Mouse (Mus musculus) adrenal gland, postnatal 36 days (tissue): ENCODE measurements around the gene Slc30a9. TPM values are rescaled to one million over a fixed set of nuclear protein-coding genes. Genes with fewer than 3 reads are reported as not detected.
A peak's percentile ranks its signal among the peaks of the same experiment; 100 is the strongest.

Experiments used
- DNase-seq, 2 experiments: peaks; one replicate each; pipeline ENCODE4 v3.0.0; 2021; ENCODE audit warnings: mixed read lengths in 1 of 2
- total RNA-seq, 2 experiments: library from RNA; stranded (reverse); gene quantifications; 2 replicates each; pipeline ENCODE4 v1.2.3; 2021

Gene Slc30a9
- total RNA-seq, 2 experiments from 2014 or later: 114 to 142 TPM

- peak; percentile 8 to 26 for DNase-seq
Observed at GRCm38 (mm10) chr5:67311811-67312521, 5.2 kb downstream of the Slc30a9 start.

GRCm38 (mm10) chr5:67312522-67312851 is 5.7 kb downstream of the Slc30a9 start:
- no peak for DNase-seq

- no peak for DNase-seq
Observed at GRCm38 (mm10) chr5:67321656-67322268, 15.0 kb downstream of the Slc30a9 start.

- DNase-seq: no peak
Observed at GRCm38 (mm10) chr5:67324032-67324431, 17.3 kb downstream of the Slc30a9 start.

- DNase-seq: no peak
Observed at GRCm38 (mm10) chr5:67340811-67341210, 34.1 kb downstream of the Slc30a9 start.

GRCm38 (mm10) chr5:67347060-67347459 is 40.3 kb downstream of the Slc30a9 start:
- DNase-seq: no peak

- DNase-seq: no peak
Observed at GRCm38 (mm10) chr5:67348949-67349348, 42.2 kb downstream of the Slc30a9 start.

GRCm38 (mm10) chr5:67362316-67362715 is 55.6 kb downstream of the Slc30a9 start:
- no peak for DNase-seq

GRCm38 (mm10) chr5:67362931-67363330 is 56.2 kb downstream of the Slc30a9 start:
- DNase-seq: no peak

- no peak for DNase-seq
Observed at GRCm38 (mm10) chr5:67377044-67377621, 70.4 kb downstream of the Slc30a9 start.

- DNase-seq: no peak
Observed at GRCm38 (mm10) chr5:67381690-67382089, 74.9 kb downstream of the Slc30a9 start.

GRCm38 (mm10) chr5:67382556-67382955 is 75.8 kb downstream of the Slc30a9 start:
- DNase-seq: no peak

GRCm38 (mm10) chr5:67393951-67394350 is 87.2 kb downstream of the Slc30a9 start:
- DNase-seq: peak in 1 of 2 experiments; percentile 37

GRCm38 (mm10) chr5:67395211-67395851 is 88.6 kb downstream of the Slc30a9 start:
- DNase-seq: no peak

- no peak for DNase-seq
Observed at GRCm38 (mm10) chr5:67397186-67397585, 90.4 kb downstream of the Slc30a9 start.

GRCm38 (mm10) chr5:67399876-67400607 is 93.3 kb downstream of the Slc30a9 start:
- no peak for DNase-seq

- DNase-seq: no peak
Observed at GRCm38 (mm10) chr5:67400608-67401480, 94.1 kb downstream of the Slc30a9 start.

- DNase-seq: peak in 1 of 2 experiments; percentile 7
Observed at GRCm38 (mm10) chr5:67401612-67402011, 94.9 kb downstream of the Slc30a9 start.

GRCm38 (mm10) chr5:67404380-67404779 is 97.6 kb downstream of the Slc30a9 start:
- no peak for DNase-seq

- no peak for DNase-seq
Observed at GRCm38 (mm10) chr5:67404919-67405318, 98.2 kb downstream of the Slc30a9 start.
